Mouse (Mus musculus): ENCODE measurements around the gene Wdfy4.

- TF ChIP-seq CTCF (IDR thresholded peaks at IDR 0.05; ENCODE audit: low read depth, low read length) (no peak), POLR2A (IDR thresholded peaks at IDR 0.05; ENCODE audit: insufficient read depth, low read length) (no peak)
These were observed 140.1 kb downstream of the Wdfy4 start for GRCm38 (mm10) chr14:33045217-33045616.

All from ES-Bruce4 (cell line).